Mouse (Mus musculus): Measurements from ENCODE around the gene Olfr624.
"Not testable (repeated sequence)": the region's sequence is repeated elsewhere in the genome, so short reads cannot be mapped to it uniquely, and the experiment has no call there.

- not testable (repeated sequence) for TF ChIP-seq CTCF (IDR thresholded peaks at IDR 0.05; ENCODE audit: insufficient read depth, low read length); POLR2A (IDR thresholded peaks at IDR 0.05; ENCODE audit: borderline replicate concordance, extremely low read depth, low read depth, low read length)
These were observed 45.4 kb upstream of the Olfr624 start for GRCm38 (mm10) chr7:103716398-103716797.
